Mouse (Mus musculus) CH12.LX (cell line): ENCODE data around the gene Eva1a. TPM values are rescaled to one million over a fixed set of nuclear protein-coding genes. Genes with fewer than 3 reads are reported as not detected.

Experiments
- DNase-seq: peaks from one replicate; pipeline ENCODE4 v3.0.0-alpha.2; 2013; ENCODE audit errors: extremely low read depth
- H3K27ac ChIP-seq: 2 replicates; pipeline ENCODE4 v1.5.1; 2012; ENCODE audit warnings: low read depth, mild to moderate bottlenecking, control low read depth, moderate library complexity; ENCODE audit not compliant: insufficient read depth
- H3K27me3 ChIP-seq: replicated peaks from 2 replicates; pipeline ENCODE3; 2012; ENCODE audit warnings: inconsistent platforms
- H3K36me3 ChIP-seq, 2 experiments: replicated peaks in 1 of 2; 2 replicates each; pipeline versions ENCODE3 to v1.6.1; 2012; ENCODE audit warnings: inconsistent platforms in 1 of 2, low read length in 1 of 2, mild to moderate bottlenecking in 1 of 2, mixed read lengths in 1 of 2, moderate library complexity in 1 of 2; ENCODE audit not compliant: control insufficient read depth in 1 of 2, insufficient read depth in 1 of 2
- H3K4me1 ChIP-seq, 2 experiments: 2 replicates each; pipeline ENCODE4 v1.6.1; 2012; ENCODE audit warnings: inconsistent platforms in 1 of 2, moderate library complexity in 1 of 2; ENCODE audit not compliant: insufficient read depth in 2 of 2, control insufficient read depth in 1 of 2
- H3K4me2 ChIP-seq: 2 replicates; pipeline ENCODE4 v1.6.1; 2012; ENCODE audit warnings: low read depth, mild to moderate bottlenecking, control low read depth; ENCODE audit not compliant: poor library complexity, insufficient read depth, severe bottlenecking
- H3K4me3 ChIP-seq, 3 experiments: fragments of 150-350 bp in 1 of 3; sonication (generic) in 1 of 3; replicated peaks in 1 of 3; 2 replicates each; pipeline versions ENCODE3 to v1.5.1; 2011 to 2012; ENCODE audit warnings: low read depth in 2 of 3, low read length in 2 of 3, mild to moderate bottlenecking in 2 of 3, moderate library complexity in 2 of 3, control low read depth in 1 of 3, improper control_type of control experiment in 1 of 3, inconsistent platforms in 1 of 3, mixed read lengths in 1 of 3; ENCODE audit not compliant: poor library complexity in 1 of 3
- H3K79me2 ChIP-seq: replicated peaks from 2 replicates; pipeline ENCODE4 v1.6.1; 2012; ENCODE audit warnings: mild to moderate bottlenecking, moderate library complexity; ENCODE audit not compliant: control insufficient read depth, poor library complexity, insufficient read depth, severe bottlenecking; ENCODE audit errors: extremely low read depth
- H3K9ac ChIP-seq: 2 replicates; pipeline ENCODE4 v1.6.1; 2012; ENCODE audit warnings: low read depth, mild to moderate bottlenecking, control low read depth, moderate library complexity; ENCODE audit not compliant: insufficient read depth
- H3K9me3 ChIP-seq: replicated peaks from 2 replicates; pipeline ENCODE3; 2012; ENCODE audit warnings: low read length, inconsistent platforms, mixed read lengths
- BHLHE40 ChIP-seq: IDR thresholded peaks from 2 replicates; pipeline ENCODE4 v1.6.1; 2011; ENCODE audit warnings: mild to moderate bottlenecking, low read depth, low read length, improper control_type of control experiment
- CHD1 ChIP-seq: IDR thresholded peaks from 2 replicates; pipeline ENCODE4 v1.6.1; 2012; ENCODE audit warnings: low read depth, low read length, improper control_type of control experiment, inconsistent platforms
- CHD2 ChIP-seq: IDR thresholded peaks from 2 replicates; pipeline ENCODE4 v1.6.1; 2011; ENCODE audit warnings: low read length, improper control_type of control experiment
- ELF1 ChIP-seq: IDR thresholded peaks from 2 replicates; pipeline ENCODE4 v1.6.1; 2014; ENCODE audit warnings: low read depth, mild to moderate bottlenecking, inconsistent platforms, low read length, improper control_type of control experiment
- EP300 ChIP-seq: IDR thresholded peaks from 2 replicates; pipeline ENCODE4 v1.6.1; 2011; ENCODE audit warnings: low read length, improper control_type of control experiment
- KAT2A ChIP-seq: IDR thresholded peaks from 2 replicates; pipeline ENCODE4 v1.6.1; 2012; ENCODE audit warnings: low read length, improper control_type of control experiment, inconsistent platforms; ENCODE audit not compliant: insufficient replicate concordance
- MAX ChIP-seq: IDR thresholded peaks from 2 replicates; pipeline ENCODE4 v1.6.1; 2011; ENCODE audit warnings: low read length, improper control_type of control experiment
- MXI1 ChIP-seq: IDR thresholded peaks from 2 replicates; pipeline ENCODE4 v1.6.1; 2011; ENCODE audit warnings: mild to moderate bottlenecking, low read depth, low read length, improper control_type of control experiment
- NELFE ChIP-seq: IDR thresholded peaks from 2 replicates; pipeline ENCODE4 v1.6.1; 2011; ENCODE audit warnings: low read depth, low read length, improper control_type of control experiment
- POLR2A ChIP-seq: IDR thresholded peaks from 2 replicates; pipeline ENCODE4 v1.6.1; 2011; ENCODE audit warnings: low read depth, mild to moderate bottlenecking, improper control_type of control experiment, low read length
- SMC3 ChIP-seq: IDR thresholded peaks from 2 replicates; pipeline ENCODE4 v1.6.1; 2011; ENCODE audit warnings: low read depth, low read length, improper control_type of control experiment
- TCF12 ChIP-seq: IDR thresholded peaks from 2 replicates; pipeline ENCODE4 v1.6.1; 2014; ENCODE audit warnings: low read depth, mild to moderate bottlenecking, inconsistent platforms, low read length, improper control_type of control experiment
- UBTF ChIP-seq: IDR thresholded peaks from 2 replicates; pipeline ENCODE4 v1.6.1; 2012; ENCODE audit warnings: low read depth, mild to moderate bottlenecking, inconsistent platforms, low read length, improper control_type of control experiment, moderate library complexity
- USF1 ChIP-seq: IDR thresholded peaks from 2 replicates; pipeline ENCODE4 v1.6.1; 2014; ENCODE audit warnings: low read depth, mild to moderate bottlenecking, inconsistent platforms, low read length, improper control_type of control experiment
- USF2 ChIP-seq: conservative IDR thresholded peaks from 2 replicates; pipeline ENCODE4 v1.6.1; 2011; ENCODE audit warnings: low read depth, low read length, improper control_type of control experiment
- ZKSCAN1 ChIP-seq: IDR thresholded peaks from 2 replicates; pipeline ENCODE4 v1.6.1; 2012; ENCODE audit warnings: low read depth, inconsistent platforms, low read length, improper control_type of control experiment, borderline replicate concordance
- ZNF384 ChIP-seq: IDR thresholded peaks from 2 replicates; pipeline ENCODE4 v1.6.1; 2012; ENCODE audit warnings: low read depth, low read length, improper control_type of control experiment, inconsistent platforms
- dilution Hi-C: fragments of 300-500 bp; cut with MboI; formaldehyde crosslinking; loops from 2 replicates; pipeline ENCODE4 v1.14.3; 2020; ENCODE audit warnings: low sequenced_read_pairs; ENCODE audit not compliant: extremely low pct_unique_long_range_greater_than_20kb, extremely low pct_ligation_motif_present
- in situ Hi-C: fragments of 300-500 bp; cut with MboI; formaldehyde crosslinking; loops from 3 replicates; pipeline ENCODE4 v1.14.3; 2019; ENCODE audit warnings: low sequenced_read_pairs, low pct_ligation_motif_present, low pct_unique_long_range_greater_than_20kb, mixed read lengths
- polyA plus RNA-seq: library from polyadenylated mRNA; unstranded; fragments of >175 nt; gene quantifications from 2 replicates; pipeline ENCODE4 v1.2.1, GENCODE M21; 2012; ENCODE audit warnings: low read depth; ENCODE audit not compliant: insufficient read length
- total RNA-seq, 2 experiments: library from RNA; depleted of rRNA; stranded (reverse); fragments of 300-350 nt in 1 of 2; fragments of >200 nt in 1 of 2; gene quantifications; 2 replicates each; pipeline ENCODE4 v1.2.3; 2012 to 2014

Eva1a gene
- total and polyA plus RNA-seq, 3 experiments = not detected

DNA sequence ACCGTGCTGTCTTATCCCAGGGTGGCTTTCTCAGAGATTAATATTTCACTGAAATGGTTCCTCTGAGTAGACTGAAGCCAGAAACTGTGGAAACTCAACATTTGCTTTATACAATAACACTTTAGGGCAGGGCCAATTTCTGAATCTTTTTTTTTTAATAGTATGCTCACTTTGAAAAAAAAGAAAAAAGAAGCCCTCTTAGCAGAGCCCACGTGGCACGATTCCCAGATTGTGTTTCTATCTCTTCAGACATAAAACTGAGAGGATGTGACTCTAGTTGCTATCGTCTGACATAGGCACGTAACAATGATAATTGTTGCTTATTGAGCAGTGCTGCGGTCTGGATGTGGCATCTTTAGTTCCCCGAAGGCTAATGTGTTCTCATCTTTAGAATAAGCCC, 19.1 kb downstream of the Eva1a start:
- H3K4me2 ChIP-seq = no peak overlapping the region
- no peak for DNase-seq
- peaks cover 2% of the 10 kb centered on the region for H3K27me3 ChIP-seq
- H3K36me3 ChIP-seq = no peaks in the 10 kb centered on the region
- dilution Hi-C loops (no loop called here), in situ Hi-C loops (no loop called here)
- H3K79me2 ChIP-seq = no peaks in the 10 kb centered on the region
- no peaks in the 10 kb centered on the region for H3K4me1 ChIP-seq
- no peak overlapping the region for H3K9ac ChIP-seq
- no peak overlapping the region for H3K27ac ChIP-seq
- H3K4me3 ChIP-seq = no peak overlapping the region
- TF ChIP-seq MAX (no peak), ZKSCAN1 (no peak)
- TF ChIP-seq, all 38 proteins: peak for 0
- H3K9me3 ChIP-seq = peaks cover 62% of the 10 kb centered on the region

DNA sequence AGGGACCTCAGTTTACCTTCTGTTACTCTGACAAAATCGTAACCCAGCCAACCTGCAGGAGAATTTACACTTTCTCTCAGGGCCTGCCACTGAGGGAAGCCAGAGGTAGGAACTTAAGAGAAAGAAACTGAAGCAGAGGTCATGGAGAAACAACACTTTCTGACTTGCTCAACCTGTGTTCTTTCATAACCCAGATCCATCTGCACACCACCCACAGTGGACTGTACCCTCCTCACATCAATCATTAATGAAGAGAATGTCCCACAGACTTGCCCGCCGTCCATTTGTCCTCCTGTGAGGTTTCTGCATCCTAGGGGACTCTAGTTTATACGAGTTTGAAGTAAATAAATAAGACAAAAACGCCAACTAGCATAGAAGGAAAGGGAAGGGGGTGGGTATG, 24.4 kb downstream of the Eva1a start:
- H3K79me2 ChIP-seq = no peaks in the 10 kb centered on the region
- TF ChIP-seq ELF1 = no peak
- no peak for TF ChIP-seq NELFE
- TF ChIP-seq TCF12 = no peak
- no peak for TF ChIP-seq SMC3
- no peak for TF ChIP-seq UBTF
- no peak for TF ChIP-seq CHD1
- TF ChIP-seq MXI1 = no peak
- TF ChIP-seq POLR2A = no peak
- TF ChIP-seq KAT2A = no peak
- TF ChIP-seq ZNF384 = no peak
- no peak for TF ChIP-seq USF2
- no peak for TF ChIP-seq BHLHE40
- no peak for TF ChIP-seq CHD2
- no peak for TF ChIP-seq EP300
- TF ChIP-seq USF1 = no peak
- TF ChIP-seq, all 38 proteins: peak for 0
- Histone ChIP-seq H3K9ac (no peak overlapping the region), H3K4me2 (no peak overlapping the region), H3K9me3 (peaks cover 68% of the 10 kb centered on the region), H3K27me3 (no peaks in the 10 kb centered on the region), H3K4me3 (no peak overlapping the region), H3K27ac (no peak overlapping the region), H3K36me3 (no peaks in the 10 kb centered on the region), H3K4me1 (no peaks in the 10 kb centered on the region)
- DNase-seq = no peak
- in situ Hi-C loops = no loop called here
- dilution Hi-C loops = no loop called here
